Mouse (Mus musculus) E14TG2a.4 (cell line): ENCODE measurements at regions not wholly inside any gene's neighbourhood (a gene's known extent, or its start where the extent isn't known, plus 50 kb on each side); places are given as distances from the start of the nearest gene placed in this dataset.
A peak's percentile ranks its signal among the peaks of the same experiment; 100 is the strongest.
"Not testable (repeated sequence)": the region's sequence is repeated elsewhere in the genome, so short reads cannot be mapped to it uniquely, and the experiment has no call there.

Experiments
- H3K27me3 ChIP-seq: 2 replicates; pipeline ENCODE4 v1.6.1; 2014; ENCODE audit warnings: low read length, control low read depth; ENCODE audit not compliant: insufficient read depth
- H3K36me3 ChIP-seq: 2 replicates; pipeline ENCODE4 v1.6.1; 2014; ENCODE audit warnings: low read length, control low read depth; ENCODE audit not compliant: insufficient read depth
- H3K4me1 ChIP-seq: replicated peaks from 2 replicates; pipeline ENCODE4 v1.6.1; 2014; ENCODE audit warnings: low read depth, low read length, control low read depth
- H3K4me3 ChIP-seq: replicated peaks from 2 replicates; pipeline ENCODE4 v1.5.1; 2014; ENCODE audit warnings: mild to moderate bottlenecking, low read length
- H3K9me3 ChIP-seq: 2 replicates; pipeline ENCODE4 v1.6.1; 2014; ENCODE audit warnings: low read length, control low read depth
- CTCF ChIP-seq: conservative IDR thresholded peaks from 2 replicates; pipeline ENCODE4 v1.5.1; 2014; ENCODE audit warnings: low read length
- NANOG ChIP-seq: IDR thresholded peaks from 2 replicates; pipeline ENCODE4 v1.6.1; 2014; ENCODE audit warnings: borderline replicate concordance, low read length, mixed read lengths
- POU5F1 ChIP-seq: IDR thresholded peaks from 2 replicates; pipeline ENCODE4 v1.6.1; 2014; ENCODE audit warnings: low read length, borderline replicate concordance

DNA sequence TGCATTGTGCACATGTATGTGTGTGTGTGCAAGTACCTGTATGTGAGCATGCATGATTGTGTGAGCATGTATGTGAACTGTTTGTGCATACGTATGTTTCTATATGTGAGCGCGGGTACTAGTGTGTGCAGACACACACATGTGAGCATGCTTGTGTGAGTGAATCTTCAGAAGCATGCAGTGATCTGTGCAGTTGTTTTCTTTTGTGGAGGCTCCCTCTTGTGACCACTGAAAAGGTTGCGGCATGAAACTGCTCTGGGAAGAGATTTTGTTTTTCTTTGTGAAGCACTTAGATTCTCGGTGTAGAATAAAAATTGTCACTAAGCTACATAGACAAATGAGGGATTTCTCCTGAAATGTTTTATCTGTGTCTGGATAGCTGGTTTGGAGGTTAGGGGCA lies 189.2 kb upstream of the Rapgef5 start:
- not testable (repeated sequence) for H3K36me3 ChIP-seq, H3K27me3 ChIP-seq, H3K4me3 ChIP-seq, H3K9me3 ChIP-seq, H3K4me1 ChIP-seq
- peak; percentile 23; the same call in 1 of the 2 replicates for TF ChIP-seq CTCF

DNA sequence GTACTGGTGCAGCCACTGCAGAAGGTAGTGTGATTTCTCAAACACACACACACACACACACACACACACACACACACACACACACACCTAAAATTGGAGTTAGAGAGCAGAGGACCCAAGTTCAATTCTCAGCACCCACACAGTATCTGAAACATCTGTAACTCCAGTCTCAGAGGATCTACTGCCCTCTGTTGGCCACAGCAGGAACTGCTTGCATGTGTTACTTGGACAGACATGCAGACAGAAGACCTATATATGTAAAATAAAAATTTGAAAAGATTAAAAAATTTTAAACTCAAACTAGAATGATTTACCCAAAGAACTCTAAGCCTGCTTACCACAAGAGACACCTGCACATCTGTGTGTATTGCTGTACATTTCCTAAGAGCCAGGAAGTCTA lies 185.9 kb upstream of the Rapgef5 start:
- peaks cover 5% of the 10 kb centered on the region for H3K9me3 ChIP-seq
- peak; percentile 87 for TF ChIP-seq CTCF
- no peak for TF ChIP-seq NANOG
- no peaks in the 10 kb centered on the region for H3K36me3 ChIP-seq
- H3K27me3 ChIP-seq: peaks cover 5% of the 10 kb centered on the region; the same call in 1 of the 2 replicates
- H3K4me1 ChIP-seq: no peaks in the 10 kb centered on the region
- no peak overlapping the region for H3K4me3 ChIP-seq

DNA sequence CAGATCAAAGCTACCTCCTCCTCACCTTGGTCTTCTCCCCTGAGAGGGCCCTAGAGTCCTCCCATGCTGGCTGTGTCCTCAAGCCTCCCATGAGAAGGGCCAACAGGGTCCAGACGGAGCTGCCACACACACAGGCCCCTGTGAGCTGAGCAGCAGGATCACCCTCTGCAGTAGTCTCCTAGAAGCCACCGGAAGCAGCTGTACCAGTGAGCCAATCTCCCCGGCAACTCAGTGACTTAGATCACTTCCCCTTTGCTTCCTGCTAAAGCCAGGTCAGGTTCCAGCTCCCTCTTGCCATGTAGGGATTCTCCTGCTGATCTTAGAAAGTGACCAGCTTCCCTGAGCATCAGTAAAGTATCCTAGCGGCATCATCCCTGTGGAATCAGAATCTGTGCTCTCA lies 179.4 kb upstream of the Rapgef5 start:
- H3K27me3 ChIP-seq: peaks cover 11% of the 10 kb centered on the region
- no peaks in the 10 kb centered on the region for H3K9me3 ChIP-seq
- H3K4me1 ChIP-seq: no peaks in the 10 kb centered on the region
- no peaks in the 10 kb centered on the region for H3K36me3 ChIP-seq
- TF ChIP-seq POU5F1: no peak
- no peak for TF ChIP-seq NANOG
- TF ChIP-seq CTCF: no peak
- H3K4me3 ChIP-seq: no peak overlapping the region

DNA sequence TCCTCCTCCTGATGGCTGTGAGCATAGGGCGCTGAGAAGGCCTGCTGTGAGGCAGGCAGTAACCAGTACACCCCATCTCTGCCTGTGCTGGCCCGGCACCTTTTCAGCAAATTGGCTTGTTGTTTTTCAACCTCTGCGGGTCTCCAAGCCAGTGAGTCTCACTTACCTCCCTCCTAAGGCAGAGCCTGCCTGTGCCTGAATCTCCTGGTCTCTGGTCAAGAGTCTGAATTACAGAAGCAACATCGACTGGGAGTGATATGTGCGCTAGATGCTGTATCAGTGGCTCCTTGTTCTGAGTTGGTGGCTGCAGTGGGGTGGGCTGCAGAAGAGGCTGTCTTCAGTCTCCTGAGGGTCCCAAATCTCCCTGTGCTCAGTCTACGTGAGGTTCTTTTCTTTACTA lies 174.0 kb upstream of the Rapgef5 start:
- TF ChIP-seq CTCF: no peak
- TF ChIP-seq NANOG: no peak
- TF ChIP-seq POU5F1: no peak
- H3K9me3 ChIP-seq: no peaks in the 10 kb centered on the region
- peaks cover 10% of the 10 kb centered on the region for H3K4me1 ChIP-seq
- no peaks in the 10 kb centered on the region for H3K36me3 ChIP-seq
- H3K27me3 ChIP-seq: peaks cover 9% of the 10 kb centered on the region
- no peak overlapping the region for H3K4me3 ChIP-seq

DNA sequence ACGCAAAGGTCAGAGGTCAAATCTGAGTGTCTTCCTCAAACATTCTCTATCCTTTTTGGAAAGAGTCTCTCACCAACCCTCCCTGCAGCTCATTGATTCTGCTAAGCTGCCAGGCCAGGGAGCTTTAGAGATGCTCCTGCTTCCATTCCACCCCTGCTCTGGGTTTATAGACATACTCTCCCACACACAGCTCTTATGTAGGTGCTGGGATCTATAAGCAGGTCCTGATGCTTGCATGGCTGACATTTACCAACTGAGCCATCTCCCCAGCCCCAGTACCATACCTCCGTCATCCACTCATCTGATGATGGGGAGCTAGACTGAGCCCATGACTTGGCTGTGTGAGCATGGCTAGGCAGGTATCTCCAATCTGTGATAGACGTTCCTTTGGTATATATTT lies 173.2 kb upstream of the Rapgef5 start:
- Histone ChIP-seq H3K4me3 (no peak overlapping the region), H3K4me1 (peaks cover 10% of the 10 kb centered on the region)

DNA sequence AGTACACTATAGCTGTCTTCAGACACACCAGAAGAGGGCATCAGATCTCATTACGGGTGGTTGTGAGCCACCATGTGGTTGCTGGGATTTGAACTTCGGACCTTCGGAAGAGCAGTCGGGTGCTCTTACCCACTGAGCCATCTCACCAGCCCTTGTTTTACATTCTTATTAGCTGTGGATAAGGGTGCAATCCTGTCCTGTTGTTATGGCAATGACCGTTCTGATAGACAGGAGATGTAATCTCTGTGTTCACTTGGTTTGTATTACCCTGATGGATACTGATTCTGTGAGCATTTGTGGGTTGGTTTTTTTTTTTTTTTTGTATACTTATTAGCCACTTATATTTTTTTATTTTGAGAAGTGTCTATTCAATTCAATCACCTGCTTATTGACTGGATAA lies 172.7 kb upstream of the Rapgef5 start:
- H3K4me3 ChIP-seq, H3K9me3 ChIP-seq, H3K36me3 ChIP-seq: not testable (repeated sequence)
- H3K4me1 ChIP-seq: peaks cover 10% of the 10 kb centered on the region
- peaks cover 13% of the 10 kb centered on the region for H3K27me3 ChIP-seq

More for the DNA sequence above, 173.2 kb upstream of the Rapgef5 start:
- Histone ChIP-seq H3K36me3 (no peaks in the 10 kb centered on the region), H3K9me3 (no peaks in the 10 kb centered on the region), H3K27me3 (peaks cover 11% of the 10 kb centered on the region)
- no peak for TF ChIP-seq NANOG
- TF ChIP-seq CTCF: no peak
- TF ChIP-seq POU5F1: no peak

DNA sequence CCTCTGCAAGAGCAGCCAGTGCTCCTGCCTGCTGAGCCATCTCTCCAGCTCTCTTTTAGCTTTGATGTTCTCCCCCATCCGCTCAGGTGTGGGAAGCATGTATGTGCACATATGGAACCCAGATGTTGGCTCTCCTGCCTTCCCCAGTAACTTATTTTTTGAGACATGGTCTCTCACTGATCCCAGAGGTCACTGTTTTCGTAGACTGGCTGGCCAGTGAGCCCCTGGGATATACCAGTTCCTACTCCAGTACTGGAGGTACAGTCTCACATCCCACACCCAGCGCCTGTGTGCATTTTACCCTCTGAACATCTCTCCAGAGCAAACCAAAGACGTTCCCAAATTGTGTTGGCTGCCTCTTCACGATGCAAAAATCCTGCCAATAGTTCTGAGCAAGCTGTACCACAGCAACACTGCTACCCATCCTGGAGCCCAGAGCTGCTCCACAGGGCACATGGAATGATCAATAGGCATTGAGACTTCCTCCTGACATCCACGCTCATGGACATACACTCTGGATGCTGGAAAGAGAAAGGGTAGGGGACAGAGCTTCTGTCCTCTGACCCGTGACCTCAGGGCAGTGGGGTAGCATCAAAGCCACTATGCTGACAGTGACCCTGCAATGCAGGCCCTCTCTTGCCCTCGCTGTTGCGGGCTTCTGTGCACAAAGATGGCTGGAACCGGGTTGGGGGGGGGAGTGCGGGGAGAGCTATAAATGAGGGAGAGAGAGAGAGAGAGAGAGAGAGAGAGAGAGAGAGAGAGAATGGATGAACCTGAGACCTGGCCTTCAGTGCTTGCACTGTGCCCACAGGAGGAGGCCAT lies 171.8 kb upstream of the Rapgef5 start:
- peaks cover 10% of the 10 kb centered on the region for H3K4me1 ChIP-seq
- H3K36me3 ChIP-seq: no peaks in the 10 kb centered on the region
- H3K4me3 ChIP-seq: no peak overlapping the region
- TF ChIP-seq NANOG (no peak), POU5F1 (no peak), CTCF (no peak)
- H3K27me3 ChIP-seq: peaks cover 11% of the 10 kb centered on the region
- no peaks in the 10 kb centered on the region for H3K9me3 ChIP-seq

DNA sequence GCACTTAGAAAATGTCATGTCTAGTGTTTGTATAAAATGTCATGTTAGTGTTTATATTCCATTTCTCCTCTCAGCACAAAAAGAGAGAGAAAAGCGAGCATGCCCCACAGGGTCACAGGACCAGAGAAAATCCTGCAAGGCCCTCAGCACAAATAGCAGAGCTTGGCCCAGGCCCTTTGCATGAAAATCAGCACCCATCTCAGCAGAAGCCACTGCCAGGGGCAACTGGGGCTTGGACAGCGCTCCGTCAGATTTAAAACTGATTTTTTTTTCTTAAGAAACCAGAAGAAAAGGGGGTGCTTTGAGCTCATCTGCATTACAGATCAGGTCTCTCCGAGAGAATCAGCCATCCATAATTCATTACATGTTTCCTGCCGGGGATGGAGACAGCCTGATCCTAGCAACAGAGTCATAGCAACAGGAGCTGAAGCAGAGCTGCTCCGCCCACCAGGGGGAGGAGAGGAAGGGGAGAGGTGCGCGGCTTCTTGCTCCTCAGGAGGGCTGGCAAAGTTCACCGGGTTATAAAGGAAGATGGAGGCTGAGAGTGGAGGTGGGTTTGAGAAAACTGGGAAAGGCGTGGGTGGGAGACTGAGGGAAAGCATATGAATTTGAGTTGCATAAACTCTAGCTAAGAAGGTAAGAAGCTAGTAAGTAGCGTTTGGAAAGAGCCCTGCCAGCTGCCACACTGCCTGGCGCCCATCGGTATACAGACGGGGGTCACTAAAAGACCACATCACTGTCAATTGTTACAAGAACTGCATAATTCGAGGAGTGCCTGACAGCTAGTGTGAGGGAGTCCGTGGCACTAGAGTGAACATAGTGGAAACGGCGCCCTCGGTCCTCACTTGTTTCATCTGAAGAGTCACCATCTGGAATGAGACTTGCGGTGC lies 170.9 kb upstream of the Rapgef5 start:
- Histone ChIP-seq H3K9me3 (no peaks in the 10 kb centered on the region), H3K4me1 (peaks cover 10% of the 10 kb centered on the region), H3K4me3 (no peak overlapping the region), H3K36me3 (no peaks in the 10 kb centered on the region), H3K27me3 (peaks cover 11% of the 10 kb centered on the region)
- TF ChIP-seq POU5F1 (no peak), CTCF (no peak), NANOG (no peak)
